Mouse (Mus musculus): ENCODE data around the gene Phf7. TPM values are rescaled to one million over a fixed set of nuclear protein-coding genes. Genes with fewer than 3 reads are reported as not detected.
A peak's percentile ranks its signal among the peaks of the same experiment; 100 is the strongest.

Phf7 gene
- polyA plus RNA-seq, 1 experiment = 4.9 TPM

DNA sequence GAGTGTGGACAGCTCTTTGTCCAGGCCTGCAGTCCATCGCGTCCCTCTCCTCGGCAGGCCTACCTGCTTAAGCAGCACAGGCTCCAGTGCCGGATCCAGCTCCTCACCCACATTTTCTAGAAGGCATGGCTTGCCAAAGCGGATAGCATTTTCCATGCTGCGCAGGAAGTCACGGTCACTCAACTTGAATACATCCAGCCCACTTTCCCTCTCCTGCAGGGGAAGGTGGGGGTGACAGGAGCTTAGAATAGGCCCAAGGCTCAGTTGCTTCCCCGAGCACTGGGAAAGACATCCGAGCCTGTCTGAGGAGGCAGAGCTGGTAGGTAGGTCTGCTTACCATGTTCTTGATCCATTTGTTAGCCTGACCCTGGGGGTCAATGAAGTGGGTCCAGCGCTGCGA is 16.5 kb upstream of the Phf7 start:
- DNase-seq (ENCODE audit: low read depth in 1 of 2, low spot score in 2 of 2) = no peak
- Histone ChIP-seq H3K36me3 (ENCODE audit: control insufficient read depth, insufficient read depth, low read length) (no peaks in the 10 kb centered on the region), H3K27ac (ENCODE audit: insufficient read depth, low read length) (no peak overlapping the region), H3K27me3 (ENCODE audit: control insufficient read depth, insufficient read depth, low read length) (no peaks in the 10 kb centered on the region), H3K4me1 (ENCODE audit: control insufficient read depth, insufficient read depth, insufficient read length) (no peaks in the 10 kb centered on the region), H3K4me3 (ENCODE audit: extremely low read depth, insufficient read depth, insufficient read length) (no peak overlapping the region)
- WGBS = 94% methylated on average over 11 of the region's 11 CpGs
- no peak for TF ChIP-seq POLR2A (IDR thresholded peaks at IDR 0.05; ENCODE audit: low read depth, low read length)
- no peak for TF ChIP-seq CTCF (IDR thresholded peaks at IDR 0.05; ENCODE audit: extremely low read depth, insufficient read depth, insufficient read length, insufficient replicate concordance)

DNA sequence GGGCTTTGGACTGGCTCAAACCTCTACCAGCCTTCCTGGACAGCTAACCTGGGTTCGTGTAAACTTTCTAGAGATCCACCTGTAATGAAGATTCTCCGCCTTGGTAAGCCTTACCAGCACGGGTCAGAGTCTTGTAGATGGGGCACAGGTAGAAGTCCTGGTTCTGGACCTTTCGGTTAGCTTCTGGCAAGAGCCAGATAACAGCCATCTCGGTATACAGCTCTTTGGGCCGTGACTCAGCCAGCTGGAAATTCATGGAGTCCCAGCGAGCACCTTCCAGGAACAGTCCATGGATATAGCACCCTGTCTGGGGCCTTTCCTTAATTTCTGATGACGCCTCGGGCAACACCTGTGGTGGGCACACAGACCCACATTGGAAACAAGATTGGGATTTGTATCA is 9.8 kb upstream of the Phf7 start:
- DNase-seq (ENCODE audit: low read depth in 1 of 2, low spot score in 2 of 2) = no peak
- Histone ChIP-seq H3K27me3 (ENCODE audit: control insufficient read depth, insufficient read depth, low read length) (no peaks in the 10 kb centered on the region), H3K36me3 (ENCODE audit: control insufficient read depth, insufficient read depth, low read length) (peaks cover 38% of the 10 kb centered on the region), H3K4me3 (ENCODE audit: extremely low read depth, insufficient read depth, insufficient read length) (no peak overlapping the region), H3K4me1 (ENCODE audit: control insufficient read depth, insufficient read depth, insufficient read length) (no peaks in the 10 kb centered on the region), H3K27ac (ENCODE audit: insufficient read depth, low read length) (no peak overlapping the region)
- no peak for TF ChIP-seq POLR2A (IDR thresholded peaks at IDR 0.05; ENCODE audit: low read depth, low read length)
- no peak for TF ChIP-seq CTCF (IDR thresholded peaks at IDR 0.05; ENCODE audit: extremely low read depth, insufficient read depth, insufficient read length, insufficient replicate concordance)
- 91% methylated on average over 9 of the region's 9 CpGs for WGBS

DNA sequence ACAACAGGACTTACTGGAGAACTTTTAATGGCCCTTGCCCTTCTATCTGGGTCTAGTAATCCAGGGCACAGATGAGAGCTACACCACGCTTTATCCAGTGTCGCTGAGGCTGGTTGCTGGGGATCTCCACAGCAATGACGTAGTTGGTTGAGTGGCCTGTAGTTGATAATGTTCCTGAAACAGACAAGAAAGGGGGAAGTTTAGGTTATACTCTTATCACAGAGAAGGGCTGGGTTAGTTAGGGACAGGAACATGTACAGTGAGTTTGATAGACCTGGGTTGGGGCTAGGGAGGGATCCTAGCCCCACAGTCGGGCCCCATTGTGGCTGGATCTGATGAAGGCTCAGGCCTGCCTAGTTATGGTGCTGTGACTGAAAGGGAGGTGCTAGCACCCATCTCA is 9.3 kb upstream of the Phf7 start:
- WGBS = 83% methylated on average over 4 of the region's 4 CpGs
- no peak overlapping the region for H3K4me3 ChIP-seq (ENCODE audit: extremely low read depth, insufficient read depth, insufficient read length)
- H3K27me3 ChIP-seq (ENCODE audit: control insufficient read depth, insufficient read depth, low read length) = no peaks in the 10 kb centered on the region
- no peak overlapping the region for H3K27ac ChIP-seq (ENCODE audit: insufficient read depth, low read length)
- no peak for TF ChIP-seq POLR2A (IDR thresholded peaks at IDR 0.05; ENCODE audit: low read depth, low read length)
- peaks cover 41% of the 10 kb centered on the region for H3K36me3 ChIP-seq (ENCODE audit: control insufficient read depth, insufficient read depth, low read length)
- H3K4me1 ChIP-seq (ENCODE audit: control insufficient read depth, insufficient read depth, insufficient read length) = no peaks in the 10 kb centered on the region
- DNase-seq (ENCODE audit: low read depth in 1 of 2, low spot score in 2 of 2) = no peak

- no peak for TF ChIP-seq CTCF (IDR thresholded peaks at IDR 0.05; ENCODE audit: extremely low read depth, insufficient read depth, insufficient read length, insufficient replicate concordance)
- TF ChIP-seq POLR2A (IDR thresholded peaks at IDR 0.05; ENCODE audit: low read depth, low read length) = no peak
- 95% methylated on average over 14 of the region's 14 CpGs for WGBS
- Histone ChIP-seq H3K4me1 (ENCODE audit: control insufficient read depth, insufficient read depth, insufficient read length) (no peaks in the 10 kb centered on the region), H3K27me3 (ENCODE audit: control insufficient read depth, insufficient read depth, low read length) (no peaks in the 10 kb centered on the region), H3K4me3 (ENCODE audit: extremely low read depth, insufficient read depth, insufficient read length) (no peak overlapping the region), H3K27ac (ENCODE audit: insufficient read depth, low read length) (no peak overlapping the region), H3K36me3 (ENCODE audit: control insufficient read depth, insufficient read depth, low read length) (peaks cover 50% of the 10 kb centered on the region)
- DNase-seq (ENCODE audit: low read depth in 1 of 2, low spot score in 2 of 2) = no peak
Measured at GRCm38 (mm10) chr14:31258476-31259050, 7.4 kb upstream of the Phf7 start.

DNA sequence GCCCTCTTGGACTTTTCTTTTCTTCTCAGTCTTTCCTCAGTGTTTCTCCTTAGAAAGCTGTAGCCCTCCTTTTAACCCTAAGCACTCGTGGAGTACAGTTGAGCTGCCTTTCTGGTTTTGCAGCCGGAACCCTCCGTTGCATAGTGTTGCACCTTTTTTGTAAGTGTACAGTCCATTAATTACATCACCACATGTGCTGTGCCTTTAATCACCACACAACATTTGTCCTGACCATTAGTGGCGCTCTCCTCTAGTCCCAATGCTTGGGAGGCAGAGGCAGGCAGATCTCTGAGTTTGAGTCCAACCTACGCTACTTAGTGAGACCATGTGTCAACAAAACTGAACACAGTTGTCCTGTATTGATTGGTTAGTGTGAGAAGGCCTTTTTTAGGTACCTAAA is 974 bp upstream of the Phf7 start:
- no peaks in the 10 kb centered on the region for H3K27me3 ChIP-seq (ENCODE audit: control insufficient read depth, insufficient read depth, low read length)
- no peak for TF ChIP-seq CTCF (IDR thresholded peaks at IDR 0.05; ENCODE audit: extremely low read depth, insufficient read depth, insufficient read length, insufficient replicate concordance)
- no peak for TF ChIP-seq POLR2A (IDR thresholded peaks at IDR 0.05; ENCODE audit: low read depth, low read length)
- 83% methylated on average over 5 of the region's 5 CpGs for WGBS
- peaks cover 23% of the 10 kb centered on the region for H3K36me3 ChIP-seq (ENCODE audit: control insufficient read depth, insufficient read depth, low read length)
- peak overlapping the region; percentile 87; the same call in 1 of the 2 replicates for H3K4me3 ChIP-seq (ENCODE audit: extremely low read depth, insufficient read depth, insufficient read length)
- no peak overlapping the region for H3K27ac ChIP-seq (ENCODE audit: insufficient read depth, low read length)
- DNase-seq (ENCODE audit: low read depth in 1 of 2, low spot score in 2 of 2) = no peak
- H3K4me1 ChIP-seq (ENCODE audit: control insufficient read depth, insufficient read depth, insufficient read length) = no peaks in the 10 kb centered on the region; the same call in 1 of the 2 replicates

DNA sequence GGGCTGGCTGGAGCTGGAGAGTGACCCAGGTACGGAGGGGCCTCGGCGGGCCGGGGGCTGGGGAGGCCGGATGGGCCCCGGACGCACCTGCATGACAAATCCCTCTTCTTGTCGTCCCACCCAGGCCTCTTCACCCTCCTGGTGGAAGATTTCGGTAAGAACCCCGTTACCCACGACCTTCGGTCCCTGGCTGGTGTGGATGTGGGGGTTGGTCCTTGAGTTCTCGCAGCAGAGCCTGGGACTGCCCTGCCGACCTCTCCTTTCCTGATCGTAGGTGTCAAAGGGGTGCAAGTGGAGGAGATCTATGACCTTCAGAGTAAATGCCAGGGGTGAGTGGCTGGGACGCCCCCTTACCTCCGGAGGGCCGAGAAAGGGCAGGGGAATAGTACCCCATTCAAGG is 509 bp upstream of the Phf7 start:
- Histone ChIP-seq H3K4me1 (ENCODE audit: control insufficient read depth, insufficient read depth, insufficient read length) (no peaks in the 10 kb centered on the region; the same call in 1 of the 2 replicates), H3K4me3 (ENCODE audit: extremely low read depth, insufficient read depth, insufficient read length) (peak overlapping the region; percentile 87), H3K27ac (ENCODE audit: insufficient read depth, low read length) (peak overlapping the region; percentile 100), H3K36me3 (ENCODE audit: control insufficient read depth, insufficient read depth, low read length) (peaks cover 19% of the 10 kb centered on the region), H3K27me3 (ENCODE audit: control insufficient read depth, insufficient read depth, low read length) (no peaks in the 10 kb centered on the region)
- no peak for DNase-seq (ENCODE audit: low read depth in 1 of 2, low spot score in 2 of 2)
- 1% methylated on average over 18 of the region's 18 CpGs for WGBS
- TF ChIP-seq POLR2A (IDR thresholded peaks at IDR 0.05; ENCODE audit: low read depth, low read length) (no peak), CTCF (IDR thresholded peaks at IDR 0.05; ENCODE audit: extremely low read depth, insufficient read depth, insufficient read length, insufficient replicate concordance) (no peak)

GRCm38 (mm10) chr14:31250222-31251083 is 664 bp downstream of the Phf7 start:
- Histone ChIP-seq H3K27ac (ENCODE audit: insufficient read depth, low read length) (peak overlapping the region; percentile 100), H3K4me1 (ENCODE audit: control insufficient read depth, insufficient read depth, insufficient read length) (no peaks in the 10 kb centered on the region; the same call in 1 of the 2 replicates), H3K4me3 (ENCODE audit: extremely low read depth, insufficient read depth, insufficient read length) (peak overlapping the region; percentile 87), H3K27me3 (ENCODE audit: control insufficient read depth, insufficient read depth, low read length) (no peaks in the 10 kb centered on the region), H3K36me3 (ENCODE audit: control insufficient read depth, insufficient read depth, low read length) (peaks cover 10% of the 10 kb centered on the region)
- 11% methylated on average over 38 of the region's 38 CpGs for WGBS
- no peak for TF ChIP-seq CTCF (IDR thresholded peaks at IDR 0.05; ENCODE audit: extremely low read depth, insufficient read depth, insufficient read length, insufficient replicate concordance)
- no peak for TF ChIP-seq POLR2A (IDR thresholded peaks at IDR 0.05; ENCODE audit: low read depth, low read length)
- no peak for DNase-seq (ENCODE audit: low read depth in 1 of 2, low spot score in 2 of 2)

All from spleen, adult 2 months (tissue).